Mouse (Mus musculus): Measurements from ENCODE around the gene Rnf19b. TPM values are rescaled to one million over a fixed set of nuclear protein-coding genes. Genes with fewer than 3 reads are reported as not detected.
A peak's percentile ranks its signal among the peaks of the same experiment; 100 is the strongest.

Rnf19b gene
- total RNA-seq (2022) = 10 to 100 TPM; 26.0 to 29.3 (median 28.3) TPM

- DNase-seq = peak; percentile 47
Measured at GRCm38 (mm10) chr4:129058207-129059092, at the start of gene Rnf19b. Rnf19b (plus strand) TSS chr4:129058271.

DNA sequence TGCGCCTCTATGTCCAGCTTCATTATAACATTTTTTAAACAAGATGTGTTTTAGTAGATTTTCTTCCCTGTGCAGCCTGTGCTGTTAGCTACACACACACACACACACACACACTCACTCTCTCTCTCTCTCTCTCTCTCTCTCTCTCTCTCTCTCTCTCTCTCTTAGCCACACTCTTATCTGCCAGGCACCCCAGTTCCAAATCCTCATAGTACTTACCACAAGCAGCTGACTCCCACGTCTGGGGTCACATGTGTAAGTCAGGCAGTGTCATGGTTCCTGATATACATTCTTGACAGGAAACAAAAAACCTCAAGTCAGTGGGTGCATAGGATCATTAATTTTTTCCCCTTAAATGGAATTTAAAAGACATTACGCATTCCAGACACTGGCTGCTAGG lies 49.4 kb upstream of the Rnf19b start:
- DNase-seq = no peak

- DNase-seq = no peak
Measured at GRCm38 (mm10) chr4:129009521-129009920, 48.5 kb upstream of the Rnf19b start.

DNA sequence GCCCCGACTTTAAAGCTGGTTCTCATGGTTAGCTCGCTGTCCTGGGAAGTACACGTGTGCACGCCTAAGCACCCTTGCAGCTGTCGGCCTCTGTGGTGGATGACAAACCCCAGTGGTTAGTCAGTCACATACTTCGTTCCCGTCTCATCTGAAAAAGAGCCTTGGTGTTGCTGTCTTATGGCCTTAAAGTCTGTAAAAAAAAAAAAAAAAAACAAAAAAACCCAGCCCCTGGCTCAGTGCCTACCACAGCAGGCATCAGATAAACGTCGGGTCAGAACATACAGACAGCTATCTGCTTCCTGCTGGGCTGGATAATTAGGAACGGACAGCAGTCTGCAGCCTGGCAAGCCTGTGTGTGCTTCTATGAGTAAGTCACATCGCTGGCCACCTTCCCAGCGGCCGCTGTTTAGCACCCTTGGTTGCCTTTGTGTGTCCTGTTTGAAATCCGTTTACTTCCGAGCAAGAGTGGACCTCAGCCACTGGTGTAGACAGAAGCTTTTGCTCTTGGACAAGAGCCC lies 46.4 kb upstream of the Rnf19b start:
- DNase-seq = no peak

- no peak for DNase-seq
Measured at GRCm38 (mm10) chr4:129013151-129013864, 44.8 kb upstream of the Rnf19b start.

- no peak for DNase-seq
Measured at GRCm38 (mm10) chr4:129016329-129016728, 41.7 kb upstream of the Rnf19b start.

DNA sequence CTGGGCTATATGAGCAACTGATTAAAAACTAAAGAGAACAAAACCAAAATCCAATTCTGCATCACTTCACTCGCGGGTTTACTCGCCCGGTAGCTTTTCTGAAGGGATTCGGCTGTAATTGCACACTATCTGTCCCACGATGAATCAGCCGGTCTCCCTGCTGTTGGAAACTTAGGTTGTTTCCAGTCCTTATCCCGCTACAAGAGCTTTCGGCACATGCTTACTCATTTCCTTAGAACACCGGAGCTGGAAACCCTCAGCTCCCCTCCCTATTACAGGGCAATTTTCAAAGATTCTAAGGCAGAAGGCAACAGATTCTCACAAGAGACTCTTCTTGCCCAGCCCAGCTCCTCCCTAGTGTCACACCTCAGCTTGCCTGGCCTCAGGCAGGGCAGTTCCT lies 40.9 kb upstream of the Rnf19b start:
- DNase-seq = no peak

- no peak for DNase-seq
Measured at GRCm38 (mm10) chr4:129018788-129019435, 39.2 kb upstream of the Rnf19b start.

- DNase-seq = no peak
Measured at GRCm38 (mm10) chr4:129019788-129020187, 38.3 kb upstream of the Rnf19b start.

- DNase-seq = peak; percentile 89
Measured at GRCm38 (mm10) chr4:129020454-129020853, 37.6 kb upstream of the Rnf19b start.

DNA sequence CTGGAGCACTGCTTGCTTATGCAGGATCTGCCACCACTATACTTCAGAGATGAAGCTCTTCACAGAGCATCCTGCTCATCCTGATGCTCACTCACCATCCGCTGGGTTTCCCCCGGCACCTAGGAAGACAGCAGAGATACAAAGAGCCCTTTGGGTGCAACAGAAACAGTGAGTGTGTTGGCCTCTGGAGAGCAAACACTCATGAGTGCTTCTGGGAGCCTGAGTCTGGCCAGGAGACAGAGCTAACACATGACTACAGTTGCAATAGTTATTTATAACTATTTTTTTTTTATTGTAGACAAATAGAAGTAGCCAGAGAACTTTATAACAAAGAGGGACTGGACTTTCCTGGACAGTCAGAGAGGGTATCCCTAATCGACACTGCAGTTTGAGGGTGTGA lies 36.6 kb upstream of the Rnf19b start:
- no peak for DNase-seq

GRCm38 (mm10) chr4:129021886-129022285 lies 36.2 kb upstream of the Rnf19b start:
- DNase-seq = no peak

DNA sequence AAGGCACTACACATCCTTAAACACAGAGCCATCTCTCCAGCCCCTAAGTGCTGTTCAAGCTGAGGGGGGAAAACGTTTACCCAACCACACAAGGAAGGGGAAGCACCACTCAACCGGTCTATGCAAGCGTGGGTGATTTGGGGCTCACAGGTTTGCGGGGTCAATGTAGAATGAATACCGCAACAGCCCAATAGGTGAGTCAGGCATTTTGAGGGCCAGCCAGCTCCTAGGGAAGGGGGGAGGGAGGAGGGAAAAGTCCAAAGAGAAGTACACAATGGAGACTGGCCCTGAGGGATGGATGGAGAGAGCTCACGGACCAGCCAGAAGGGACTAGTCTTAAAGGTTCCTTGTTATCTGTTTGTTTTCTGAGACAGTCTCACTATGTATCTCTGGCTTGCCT lies 34.2 kb upstream of the Rnf19b start:
- DNase-seq = no peak

GRCm38 (mm10) chr4:129024775-129025174 lies 33.3 kb upstream of the Rnf19b start:
- DNase-seq = peak; percentile 94

- no peak for DNase-seq
Measured at GRCm38 (mm10) chr4:129025707-129026106, 32.4 kb upstream of the Rnf19b start.

DNA sequence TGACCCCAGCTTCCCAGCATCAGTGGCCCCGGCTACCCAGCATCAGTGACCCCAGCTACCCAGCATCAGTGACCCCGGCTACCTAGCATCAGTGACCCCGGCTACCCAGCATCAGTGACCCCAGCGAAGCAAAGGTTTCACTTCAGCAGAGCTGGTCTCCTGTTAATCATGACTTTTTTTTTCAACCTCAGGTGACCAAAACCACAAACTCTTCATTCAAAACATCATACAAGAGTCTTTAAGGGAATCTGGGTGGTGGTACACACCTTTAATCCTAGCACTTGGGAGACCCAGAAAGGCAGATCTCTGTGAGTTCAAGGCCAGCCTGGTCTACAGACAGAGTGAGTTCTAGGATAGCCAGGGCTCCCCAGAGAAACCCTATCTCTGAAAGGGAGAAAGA lies 27.3 kb upstream of the Rnf19b start:
- no peak for DNase-seq

- DNase-seq = no peak
Measured at GRCm38 (mm10) chr4:129031408-129031965, 26.6 kb upstream of the Rnf19b start.

GRCm38 (mm10) chr4:129032133-129032962 lies 25.7 kb upstream of the Rnf19b start:
- DNase-seq = no peak

GRCm38 (mm10) chr4:129032963-129033951 lies 24.8 kb upstream of the Rnf19b start:
- DNase-seq = peak; percentile 68

GRCm38 (mm10) chr4:129034224-129034623 lies 23.8 kb upstream of the Rnf19b start:
- no peak for DNase-seq

Data from adrenal gland, adult 8-10 months (tissue).